Mouse (Mus musculus) lung, embryonic 15.5 days (tissue): Measurements from ENCODE around the gene Sox30. TPM values are rescaled to one million over a fixed set of nuclear protein-coding genes. Genes with fewer than 3 reads are reported as not detected.

Experiments used
- ATAC-seq: fragments of 200-750 bp; cut with Nextera tagmentation; 2 replicates; pipeline ENCODE4 v1.8.0; 2017; ENCODE audit warnings: moderate number of reproducible peaks, borderline replicate concordance; ENCODE audit not compliant: low FRiP score, low TSS enrichment; ENCODE audit errors: extremely low read depth
- H3K27ac ChIP-seq: fragments of 300-500 bp; sonication (generic); 2 replicates; pipeline ENCODE4 v1.5.1; 2015; ENCODE audit warnings: moderate library complexity, mild to moderate bottlenecking, inconsistent platforms
- H3K27me3 ChIP-seq: fragments of 300-500 bp; sonication (generic); 2 replicates; pipeline ENCODE4 v1.6.1; 2015; ENCODE audit warnings: inconsistent platforms
- H3K36me3 ChIP-seq: fragments of 300-500 bp; sonication (generic); 2 replicates; pipeline ENCODE4 v1.6.1; 2015; ENCODE audit warnings: inconsistent platforms
- H3K4me1 ChIP-seq: fragments of 300-500 bp; sonication (generic); 2 replicates; pipeline ENCODE4 v1.6.1; 2015; ENCODE audit warnings: inconsistent platforms
- H3K4me2 ChIP-seq: fragments of 300-500 bp; sonication (generic); 2 replicates; pipeline ENCODE4 v1.6.1; 2015; ENCODE audit warnings: inconsistent platforms, mild to moderate bottlenecking, moderate library complexity
- H3K4me3 ChIP-seq: fragments of 300-500 bp; sonication (generic); 2 replicates; pipeline ENCODE4 v1.5.1; 2015; ENCODE audit warnings: mild to moderate bottlenecking, inconsistent platforms
- H3K9ac ChIP-seq: fragments of 300-500 bp; sonication (generic); 2 replicates; pipeline ENCODE4 v1.6.1; 2015; ENCODE audit warnings: inconsistent platforms
- H3K9me3 ChIP-seq: fragments of 300-500 bp; sonication (generic); 2 replicates; pipeline ENCODE4 v1.6.1; 2016; ENCODE audit warnings: inconsistent platforms
- WGBS: fragments of 180-500 bp; shearing (Covaris S2); methylation state at CpG from one replicate; pipeline ENCODE4 v1.1.7; 2015; 5-methylcytosine and 5-hydroxymethylcytosine counted together
- polyA plus RNA-seq: library from polyadenylated mRNA; unstranded; fragments of >200 nt; fragmentation: Nextera tagmentation; extraction: Ambion mirVana; gene quantifications from 2 replicates; pipeline ENCODE4 v1.2.1, GENCODE M21; 2015

Gene Sox30
- polyA plus RNA-seq = 0.12 and 0.20 TPM in 2 replicates

DNA sequence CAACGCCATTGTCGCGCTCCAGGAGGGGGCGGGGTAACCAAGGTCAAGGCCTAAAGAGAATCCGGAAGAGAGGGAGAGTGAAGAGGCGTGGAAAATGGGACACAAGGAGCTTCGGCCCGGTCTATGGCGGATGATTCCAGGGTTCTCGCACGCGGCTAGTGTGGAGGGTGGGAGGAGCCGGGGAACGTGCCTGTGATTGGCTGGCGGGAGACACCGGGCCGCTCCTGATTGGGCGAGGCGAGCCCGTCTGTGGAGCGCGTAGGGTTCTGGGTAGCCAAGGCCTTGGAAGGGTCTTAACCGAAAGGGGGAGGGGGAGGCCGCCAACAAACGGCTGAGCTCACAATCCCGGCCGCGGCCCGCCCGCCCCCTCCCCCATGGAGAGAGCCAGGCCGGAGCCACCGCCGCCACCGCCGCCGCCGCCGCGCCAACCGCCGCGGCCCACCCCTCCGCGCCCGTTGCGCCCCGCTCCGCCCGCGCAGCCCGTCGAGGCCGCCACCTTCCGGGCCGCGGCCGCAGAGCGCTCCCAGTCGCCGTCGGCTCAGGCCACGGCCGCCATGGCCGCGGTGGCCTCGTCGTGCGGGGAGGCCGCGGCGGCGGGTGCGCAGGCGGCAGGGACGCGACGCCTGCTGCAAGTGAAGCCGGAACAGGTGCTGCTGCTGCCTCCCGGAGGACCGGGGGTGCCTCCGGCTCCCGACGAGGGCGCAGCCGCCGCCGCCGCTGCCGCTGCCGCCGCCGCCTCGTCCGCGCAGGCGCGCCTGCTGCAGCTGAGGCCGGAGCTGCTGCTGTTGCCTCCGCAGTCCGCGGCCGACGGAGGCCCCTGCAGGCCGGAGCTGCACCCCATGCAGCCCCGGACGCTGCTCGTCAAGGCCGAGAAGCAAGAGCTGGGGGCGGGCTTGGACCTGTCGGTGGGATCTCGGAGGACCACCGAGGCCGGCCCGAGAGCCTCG lies at the start of gene Sox30:
Gene Sox30, plus strand, starts transcription at position 365 of the 947 bp plus-strand sequence.
- ATAC-seq = peak; percentile 92
- Histone ChIP-seq H3K4me3 (peak within 1 kb of the TSS; percentile 57), H3K36me3 (no peaks in the 10 kb centered on the region), H3K27me3 (no peaks in the 10 kb centered on the region; the same call in 1 of the 2 replicates), H3K27ac (no peak within 1 kb of the TSS), H3K9me3 (peaks cover 3% of the 10 kb centered on the region; the same call in 1 of the 2 replicates), H3K4me2 (peak within 1 kb of the TSS; percentile 90), H3K4me1 (0 out of 2 replicates have a peak, but pooled peaks cover 5% of the 10 kb centered on the region), H3K9ac (peak within 1 kb of the TSS; percentile 68)
- WGBS = 9% methylated on average over 87 of the region's 115 CpGs

DNA sequence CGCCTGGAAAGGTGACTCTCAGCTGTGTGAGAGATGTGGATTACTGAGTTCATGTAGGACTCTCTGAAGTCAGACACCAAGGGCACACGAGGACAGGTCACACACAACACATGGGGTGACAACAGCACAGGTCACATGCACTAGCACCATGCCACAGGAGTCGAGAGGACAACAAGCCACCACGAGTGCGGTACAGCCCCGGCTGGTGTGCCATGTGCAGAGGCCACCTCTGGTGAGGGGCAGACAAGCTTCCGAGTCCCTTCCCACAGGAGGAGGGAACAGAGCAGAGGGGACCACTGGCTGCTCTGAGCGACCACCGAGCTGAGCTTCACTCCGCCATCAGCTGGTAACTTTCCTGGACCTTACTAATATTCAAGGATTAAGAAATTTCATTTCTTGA lies 47.3 kb upstream of the Sox30 start:
- no peak for ATAC-seq
- H3K9ac ChIP-seq = no peak overlapping the region
- H3K4me1 ChIP-seq = no peaks in the 10 kb centered on the region
- H3K4me3 ChIP-seq = no peak overlapping the region
- H3K27me3 ChIP-seq = no peaks in the 10 kb centered on the region
- 89% methylated on average over 10 of the region's 10 CpGs for WGBS
- no peaks in the 10 kb centered on the region for H3K9me3 ChIP-seq
- no peak overlapping the region for H3K27ac ChIP-seq
- no peak overlapping the region for H3K4me2 ChIP-seq
- H3K36me3 ChIP-seq = peaks cover 53% of the 10 kb centered on the region

DNA sequence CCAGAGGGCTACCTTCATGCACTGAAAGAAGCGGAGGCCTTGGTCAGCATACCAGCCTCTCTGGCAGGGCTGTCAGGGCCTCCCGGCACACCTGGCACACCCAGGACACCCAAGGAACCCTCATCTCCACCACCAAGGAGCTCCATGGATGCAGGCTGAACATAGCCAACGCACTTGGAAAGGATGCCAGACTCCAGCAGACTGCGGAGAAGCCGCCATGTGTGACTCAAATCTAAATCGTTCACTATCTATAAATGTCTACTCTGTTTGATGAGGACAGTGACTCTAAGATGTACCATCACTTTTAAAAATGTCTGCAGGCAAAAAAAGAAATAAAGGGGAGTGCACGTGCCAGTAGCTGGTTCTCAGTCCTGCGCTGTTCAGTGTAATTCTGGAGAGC lies 42.6 kb upstream of the Sox30 start:
- no peak for ATAC-seq
- Histone ChIP-seq H3K36me3 (peaks cover 41% of the 10 kb centered on the region), H3K4me1 (no peaks in the 10 kb centered on the region), H3K4me2 (no peak overlapping the region), H3K9me3 (no peaks in the 10 kb centered on the region), H3K9ac (no peak overlapping the region), H3K27me3 (no peaks in the 10 kb centered on the region), H3K27ac (no peak overlapping the region), H3K4me3 (no peak overlapping the region)
- whole genome bisulfite sequencing = 93% methylated on average over 8 of the region's 8 CpGs

DNA sequence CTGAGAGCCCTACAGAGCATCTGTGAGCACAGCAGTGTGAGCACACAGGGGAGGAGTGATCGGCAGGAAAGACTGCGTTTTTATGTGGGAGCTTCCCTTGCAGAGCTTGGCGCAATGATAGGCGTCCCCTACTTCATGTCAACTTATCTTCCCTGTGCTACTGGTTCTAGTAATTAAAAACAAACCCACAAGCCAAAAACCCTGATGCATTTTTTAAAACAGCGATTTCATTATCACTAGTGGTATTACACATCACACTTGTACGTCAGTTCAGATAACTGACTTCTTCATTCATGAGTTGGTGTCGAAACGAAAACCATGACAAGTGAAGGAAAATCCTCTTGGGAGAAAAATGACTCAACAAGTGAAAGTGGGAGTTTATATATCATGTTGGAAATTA lies 41.2 kb upstream of the Sox30 start:
- Histone ChIP-seq H3K9me3 (no peaks in the 10 kb centered on the region), H3K4me1 (peaks cover 12% of the 10 kb centered on the region), H3K4me2 (no peak overlapping the region), H3K9ac (no peak overlapping the region), H3K36me3 (peaks cover 29% of the 10 kb centered on the region), H3K27me3 (no peaks in the 10 kb centered on the region), H3K4me3 (no peak overlapping the region), H3K27ac (no peak overlapping the region)
- 88% methylated on average over 8 of the region's 8 CpGs for WGBS
- no peak for ATAC-seq

DNA sequence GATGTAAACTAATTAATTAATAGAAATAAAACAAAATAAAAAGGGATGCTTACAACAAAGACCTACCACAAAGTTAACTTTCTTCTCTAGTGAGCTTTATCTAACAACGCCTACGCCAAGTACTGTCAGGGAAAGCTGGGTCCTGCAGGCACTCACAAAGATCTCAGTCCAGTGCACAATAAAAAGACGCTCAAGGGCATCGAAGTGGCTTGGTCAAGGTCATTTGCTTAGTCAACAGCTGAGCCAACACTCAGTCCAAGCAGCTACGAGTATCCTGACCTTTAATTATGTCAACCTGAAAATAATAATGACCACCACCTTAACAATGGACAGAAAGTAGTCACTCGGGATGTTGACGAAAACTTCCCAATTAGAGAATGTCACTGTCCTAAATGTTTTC lies 37.8 kb upstream of the Sox30 start:
- peaks cover 4% of the 10 kb centered on the region for H3K36me3 ChIP-seq
- no peak overlapping the region for H3K4me3 ChIP-seq
- H3K9ac ChIP-seq = no peak overlapping the region
- no peak for ATAC-seq
- no peaks in the 10 kb centered on the region for H3K9me3 ChIP-seq
- H3K27ac ChIP-seq = no peak overlapping the region
- 87% methylated on average over 7 of the region's 7 CpGs for WGBS
- no peak overlapping the region for H3K4me2 ChIP-seq
- no peaks in the 10 kb centered on the region for H3K27me3 ChIP-seq
- H3K4me1 ChIP-seq = peaks cover 12% of the 10 kb centered on the region

DNA sequence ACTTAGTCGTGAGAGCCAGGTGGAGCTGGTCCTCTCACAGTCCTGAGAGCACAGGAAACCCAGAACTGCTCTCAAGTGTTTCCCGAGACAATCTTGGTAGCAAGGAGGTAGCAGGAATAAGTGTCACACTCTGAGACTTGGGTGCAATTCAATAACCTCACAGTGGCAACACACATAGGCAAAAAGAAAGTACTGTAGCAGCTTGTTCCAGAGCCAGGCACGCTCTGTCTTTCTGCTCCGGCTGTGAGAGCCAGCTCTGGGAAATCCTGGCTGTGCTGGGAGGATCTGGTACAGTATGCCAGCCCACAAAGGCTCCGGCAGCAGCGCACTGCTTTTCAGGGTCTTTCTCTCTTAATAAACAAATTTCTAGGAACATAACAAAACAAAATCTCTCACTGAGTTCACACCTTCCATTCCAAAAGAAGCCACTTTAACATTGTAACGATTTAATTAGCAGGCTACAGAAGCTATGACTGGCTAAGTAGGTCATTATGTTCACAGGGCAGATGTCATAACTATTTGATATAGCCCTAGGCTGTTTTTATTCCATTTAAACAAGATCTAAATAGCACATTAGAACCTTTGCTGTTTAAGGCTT lies 36.9 kb upstream of the Sox30 start:
- 0 out of 2 replicates have a peak, but pooled peaks cover 3% of the 10 kb centered on the region for H3K36me3 ChIP-seq
- H3K27me3 ChIP-seq = no peaks in the 10 kb centered on the region
- peak overlapping the region; percentile 93 for H3K4me2 ChIP-seq
- 46% methylated on average over 7 of the region's 7 CpGs for WGBS
- no peak overlapping the region for H3K27ac ChIP-seq
- H3K9me3 ChIP-seq = no peaks in the 10 kb centered on the region
- peaks cover 12% of the 10 kb centered on the region for H3K4me1 ChIP-seq
- peak overlapping the region; percentile 90 for H3K4me3 ChIP-seq
- no peak for ATAC-seq
- no peak overlapping the region for H3K9ac ChIP-seq

DNA sequence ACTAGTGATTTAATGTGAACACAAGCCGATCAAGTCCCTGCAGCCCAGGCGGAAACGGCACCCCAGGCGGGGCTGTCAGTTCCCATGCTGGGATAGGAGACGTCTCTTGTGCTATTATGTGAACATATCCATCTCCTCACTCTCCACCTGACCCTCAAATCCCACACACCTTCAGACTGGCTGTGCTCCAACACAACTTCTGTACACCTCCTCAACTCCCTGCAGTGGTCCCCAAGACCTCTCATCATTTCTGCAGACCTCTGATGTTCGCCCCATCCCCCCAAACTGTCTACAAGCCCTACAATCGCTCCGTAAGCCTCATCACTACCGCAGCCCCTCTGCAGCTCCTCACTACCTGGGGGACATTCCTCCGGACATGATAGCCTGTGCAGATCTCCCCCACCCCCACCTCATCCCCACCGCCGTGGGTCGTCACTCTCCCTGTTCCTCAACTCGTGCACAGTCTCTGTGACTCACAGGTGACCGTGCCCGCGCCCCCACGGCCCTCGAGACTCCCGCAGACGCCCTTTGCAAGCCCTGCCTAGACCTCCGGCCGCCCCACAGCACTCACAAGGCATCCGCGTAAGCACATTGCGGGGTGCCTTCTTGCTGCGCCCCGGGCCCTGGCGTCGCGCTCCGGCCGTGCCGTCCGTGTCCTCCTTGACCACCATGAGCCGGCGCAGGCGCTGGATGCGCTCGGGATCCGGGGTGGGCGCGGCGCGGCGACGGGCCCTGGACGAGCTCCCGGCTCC lies 36.0 kb upstream of the Sox30 start:
- Histone ChIP-seq H3K27me3 (no peaks in the 10 kb centered on the region), H3K27ac (peak overlapping the region; percentile 48; the same call in 1 of the 2 replicates), H3K9ac (peak overlapping the region; percentile 89), H3K9me3 (no peaks in the 10 kb centered on the region), H3K4me1 (peaks cover 12% of the 10 kb centered on the region), H3K4me2 (peak overlapping the region; percentile 93), H3K4me3 (peak overlapping the region; percentile 90), H3K36me3 (0 out of 2 replicates have a peak, but pooled peaks cover 3% of the 10 kb centered on the region)
- WGBS = under 1% methylated on average over 49 of the region's 49 CpGs
- ATAC-seq = peak; percentile 63

DNA sequence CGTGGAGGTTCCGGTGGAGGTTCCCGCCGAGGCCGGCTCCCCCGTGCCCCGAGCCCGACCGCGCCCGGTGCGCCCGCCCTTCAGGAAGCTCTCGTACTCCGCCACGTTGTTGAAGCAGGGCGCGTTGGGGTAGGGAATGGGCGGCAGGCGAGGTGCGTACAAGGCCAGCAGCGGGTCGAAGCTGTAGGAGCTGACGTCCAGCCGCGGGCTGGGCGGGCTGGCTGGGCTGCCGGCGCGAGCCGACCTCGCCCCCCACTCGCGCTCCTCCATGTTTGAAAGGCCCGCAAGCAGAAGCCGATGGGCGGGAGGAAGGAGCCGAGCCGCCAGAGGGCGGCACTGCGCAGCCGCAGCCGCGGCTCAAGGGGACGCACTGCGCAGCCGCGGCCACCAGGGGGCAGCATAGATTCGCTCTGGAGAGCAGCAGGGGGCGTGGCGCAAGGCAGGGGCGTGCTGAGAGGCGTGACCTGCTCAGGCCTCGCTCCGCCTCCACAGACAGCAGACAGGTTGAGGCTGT lies 35.4 kb upstream of the Sox30 start, which contains the start of gene Lsm11:
Gene Lsm11, minus strand, starts transcription at position 293 of the 514 bp plus-strand sequence.
- Histone ChIP-seq H3K4me1 (peaks cover 12% of the 10 kb centered on the region), H3K4me2 (peak within 1 kb of the TSS; percentile 93), H3K27me3 (no peaks in the 10 kb centered on the region), H3K4me3 (peak within 1 kb of the TSS; percentile 90), H3K27ac (peak within 1 kb of the TSS; percentile 48; the same call in 1 of the 2 replicates), H3K9me3 (no peaks in the 10 kb centered on the region), H3K36me3 (peaks cover 7% of the 10 kb centered on the region; the same call in 1 of the 2 replicates), H3K9ac (peak within 1 kb of the TSS; percentile 89)
- 1% methylated on average over 48 of the region's 55 CpGs for WGBS
- ATAC-seq = peak; percentile 92

DNA sequence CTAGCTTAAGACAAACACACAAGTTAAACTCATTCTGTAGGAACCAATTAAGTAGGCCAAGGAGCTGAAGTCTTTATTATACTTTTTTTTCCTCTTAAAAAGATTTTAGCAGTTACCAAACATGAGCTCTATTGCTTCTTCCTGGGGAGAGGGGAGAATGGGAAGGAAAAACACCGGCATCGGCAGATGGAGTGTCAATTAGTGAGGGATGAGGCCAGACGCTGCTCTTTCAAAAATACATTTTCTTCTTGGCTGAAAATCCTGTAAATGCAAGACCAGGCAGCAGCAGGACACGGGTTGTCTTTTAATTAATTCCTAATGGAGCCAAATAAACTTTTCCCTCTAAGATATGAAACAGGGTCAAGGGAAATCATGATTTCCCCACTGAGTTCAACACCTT lies 33.3 kb upstream of the Sox30 start:
- WGBS = 71% methylated on average over 4 of the region's 4 CpGs
- H3K4me2 ChIP-seq = no peak overlapping the region
- ATAC-seq = no peak

DNA sequence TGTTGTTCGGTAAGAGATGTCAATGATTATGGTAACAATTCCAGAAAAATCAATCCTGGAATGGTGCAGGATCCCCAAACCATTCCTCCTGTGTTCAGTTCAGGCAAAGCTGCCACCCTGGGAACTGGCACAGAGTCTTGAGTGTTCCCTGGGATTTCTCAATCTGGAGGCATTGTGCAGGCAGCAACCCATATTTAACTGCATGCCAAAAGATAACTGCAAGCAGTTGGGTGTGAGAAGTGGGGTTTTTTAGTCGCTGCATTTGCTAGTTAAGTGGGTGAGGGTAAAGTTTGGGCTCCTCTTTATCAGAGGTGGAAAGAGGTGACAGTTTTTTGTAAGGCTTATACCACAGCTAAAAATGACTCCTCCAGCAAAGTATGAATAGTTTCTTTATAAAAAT lies 32.6 kb upstream of the Sox30 start:
- H3K4me2 ChIP-seq = no peak overlapping the region
- no peak overlapping the region for H3K9ac ChIP-seq
- no peaks in the 10 kb centered on the region for H3K27me3 ChIP-seq
- no peak overlapping the region for H3K4me3 ChIP-seq
- no peak overlapping the region for H3K27ac ChIP-seq
- peaks cover 12% of the 10 kb centered on the region for H3K4me1 ChIP-seq
- H3K9me3 ChIP-seq = no peaks in the 10 kb centered on the region
- ATAC-seq = no peak
- WGBS = 76% methylated on average over 2 of the region's 2 CpGs
- peaks cover 27% of the 10 kb centered on the region for H3K36me3 ChIP-seq

More for the DNA sequence above, 33.3 kb upstream of the Sox30 start:
- peaks cover 12% of the 10 kb centered on the region for H3K4me1 ChIP-seq
- no peaks in the 10 kb centered on the region for H3K27me3 ChIP-seq
- no peak overlapping the region for H3K4me3 ChIP-seq
- no peaks in the 10 kb centered on the region for H3K9me3 ChIP-seq
- no peak overlapping the region for H3K9ac ChIP-seq
- H3K36me3 ChIP-seq = peaks cover 22% of the 10 kb centered on the region
- no peak overlapping the region for H3K27ac ChIP-seq

DNA sequence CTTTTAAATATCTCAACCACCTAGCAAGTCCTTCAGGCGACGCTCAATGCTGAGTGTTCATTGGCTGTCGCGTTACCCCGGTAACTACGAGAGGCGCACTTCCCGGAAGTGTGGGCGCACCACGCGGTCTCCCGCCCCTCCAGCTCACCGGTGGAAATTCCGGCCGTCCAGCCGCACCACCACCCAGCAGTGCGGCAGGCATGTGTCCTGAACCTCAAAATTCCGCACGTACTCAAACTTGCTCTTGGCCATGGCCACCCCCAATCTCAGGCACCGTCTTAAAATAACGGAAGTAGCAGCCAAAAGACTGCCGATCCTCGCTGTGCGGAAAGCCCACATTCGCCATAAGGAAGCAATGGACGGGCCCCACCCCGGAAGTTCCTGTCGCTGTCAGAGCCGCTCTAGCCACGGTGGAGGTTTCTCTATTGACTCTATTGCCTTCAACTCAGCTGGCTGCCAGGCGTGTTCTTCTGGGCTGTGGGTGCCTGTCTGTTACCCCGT lies 24.9 kb upstream of the Sox30 start, which contains the start of gene Thg1l:
Gene Thg1l, minus strand, starts transcription at position 368 of the 501 bp plus-strand sequence.
- ATAC-seq = peak; percentile 99
- under 1% methylated on average over 32 of the region's 32 CpGs for WGBS
- H3K4me3 ChIP-seq = peak within 1 kb of the TSS; percentile 71
- peak within 1 kb of the TSS; percentile 68 for H3K27ac ChIP-seq
- H3K27me3 ChIP-seq = no peaks in the 10 kb centered on the region
- no peaks in the 10 kb centered on the region for H3K9me3 ChIP-seq
- peak within 1 kb of the TSS; percentile 57 for H3K4me2 ChIP-seq
- 0 out of 2 replicates have a peak, but pooled peaks cover 3% of the 10 kb centered on the region for H3K4me1 ChIP-seq
- peaks cover 17% of the 10 kb centered on the region for H3K36me3 ChIP-seq
- H3K9ac ChIP-seq = peak within 1 kb of the TSS; percentile 47
